Mouse (Mus musculus): Measurements from ENCODE around the gene Hist2h2be. TPM values are rescaled to one million over a fixed set of nuclear protein-coding genes. Genes with fewer than 3 reads are reported as not detected.
A peak's percentile ranks its signal among the peaks of the same experiment; 100 is the strongest.
"Not testable (repeated sequence)": the region's sequence is repeated elsewhere in the genome, so short reads cannot be mapped to it uniquely, and the experiment has no call there.

The Hist2h2be gene
- total and polyA plus RNA-seq, 3 experiments: 2.3 to 3.8 (median 2.9) TPM

DNA sequence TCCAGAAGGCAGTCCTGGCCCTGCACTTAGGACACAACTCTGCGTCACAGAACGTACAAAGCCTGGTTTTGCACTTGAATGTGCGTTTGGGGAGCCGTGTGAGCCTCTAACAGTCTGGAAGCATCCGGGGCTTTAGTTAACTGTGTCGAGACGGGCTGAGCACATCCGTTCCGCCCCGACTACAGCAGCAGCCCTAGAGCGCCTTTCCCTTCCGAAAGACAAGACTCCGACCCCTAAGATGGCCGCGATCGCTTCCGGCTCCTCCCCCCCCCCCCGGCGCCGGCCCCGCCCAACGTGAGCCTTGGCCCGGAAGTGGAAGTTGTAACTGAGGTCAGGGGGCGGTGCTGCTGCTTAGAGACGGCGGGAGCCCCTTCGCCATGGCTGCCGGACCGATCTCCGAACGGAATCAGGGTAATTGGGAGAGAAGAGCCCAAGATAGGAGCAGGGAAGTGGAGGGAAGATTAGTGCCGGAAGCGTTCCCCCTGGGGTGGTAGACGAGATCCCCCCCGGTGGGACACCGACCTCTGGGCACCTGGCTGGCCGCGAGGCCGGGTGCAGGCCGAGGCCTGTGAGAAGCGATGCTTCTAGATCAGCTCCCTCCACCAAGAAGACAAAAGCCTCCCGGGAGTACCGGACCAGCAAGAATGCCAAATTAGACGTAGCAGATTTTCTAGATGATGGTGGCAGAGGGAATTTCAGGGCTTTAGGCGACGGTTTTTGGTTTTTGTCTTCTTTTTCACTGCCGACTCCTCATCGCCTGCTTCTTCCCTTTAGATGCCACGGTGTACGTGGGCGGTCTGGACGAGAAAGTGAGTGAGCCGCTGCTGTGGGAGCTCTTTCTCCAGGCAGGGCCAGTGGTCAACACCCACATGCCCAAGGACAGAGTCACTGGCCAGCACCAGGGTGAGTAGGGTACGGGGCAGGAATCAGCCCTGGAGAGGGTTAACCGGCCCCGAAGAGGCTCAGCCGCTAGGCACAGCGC is 48.4 kb upstream of the Hist2h2be start, which contains the start of gene Sf3b4 (continued):
- TF ChIP-seq JUN (IDR thresholded peaks at IDR 0.05; ENCODE audit: insufficient read depth, low read depth, low read length): no peak
- peak; percentile 60 for TF ChIP-seq TBP (conservative IDR thresholded peaks at IDR 0.05; ENCODE audit: low read depth, low read length)
- no peak for TF ChIP-seq CTCF (conservative IDR thresholded peaks at IDR 0.05 in 1 of 2, IDR thresholded peaks at IDR 0.05 in 1 of 2; ENCODE audit: low read depth in 2 of 2, low read length in 2 of 2)
- TF ChIP-seq ETS1 (conservative IDR thresholded peaks at IDR 0.05; ENCODE audit: low read depth, low read length): no peak
- TF ChIP-seq USF1 (IDR thresholded peaks at IDR 0.05; ENCODE audit: low read depth, low read length): no peak
- TF ChIP-seq MAFK (IDR thresholded peaks at IDR 0.05; ENCODE audit: insufficient replicate concordance, low read length): no peak
- TF ChIP-seq POLR2AphosphoS2 (IDR thresholded peaks at IDR 0.05; ENCODE audit: low read depth, low read length): peak; percentile 91; the same call in 1 of the 2 replicates
- no peak; the same call in 1 of the 2 replicates for TF ChIP-seq GABPA (IDR thresholded peaks at IDR 0.05; ENCODE audit: insufficient replicate concordance, low read depth, low read length)
- no peak for TF ChIP-seq CHD1 (IDR thresholded peaks at IDR 0.05; ENCODE audit: low read depth, low read length)
- TF ChIP-seq EP300 (IDR thresholded peaks at IDR 0.05; ENCODE audit: low read length): no peak
- peak; percentile 91 for TF ChIP-seq HCFC1 (IDR thresholded peaks at IDR 0.05; ENCODE audit: low read depth, low read length)
- TF ChIP-seq ZMIZ1 (IDR thresholded peaks at IDR 0.05; ENCODE audit: low read depth, low read length): peak; percentile 93
- TF ChIP-seq KAT2A (IDR thresholded peaks at IDR 0.05; ENCODE audit: insufficient replicate concordance, low read length): peak; percentile 90
- no peak for TF ChIP-seq SMC3 (IDR thresholded peaks at IDR 0.05; ENCODE audit: low read depth, low read length)

DNA sequence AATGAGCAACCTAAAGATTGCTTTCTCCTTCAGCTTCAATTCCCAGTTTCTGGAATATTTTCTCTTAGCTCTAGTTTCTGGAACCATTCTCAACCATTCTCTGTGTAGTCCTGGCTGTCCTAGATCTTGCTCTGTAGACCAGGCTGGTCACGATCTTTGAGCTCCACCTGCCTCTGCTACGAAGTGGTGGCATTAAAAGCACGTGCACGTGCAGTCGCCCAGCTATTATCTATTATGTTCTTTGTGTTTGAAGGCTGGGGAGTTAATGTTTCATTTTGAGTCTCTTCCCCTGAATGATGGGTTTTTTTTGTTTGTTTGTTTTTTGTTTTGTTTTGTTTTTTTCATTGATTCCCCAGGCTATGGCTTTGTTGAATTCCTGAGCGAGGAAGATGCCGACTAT is 47.7 kb upstream of the Hist2h2be start:
- Histone ChIP-seq H3K9me3 (replicated peaks; ENCODE audit: low read length) (no peaks in the 10 kb centered on the region), H3K27ac (ENCODE audit: insufficient read depth, low read depth) (no peak overlapping the region), H3K36me3 (replicated peaks in 1 of 2; ENCODE audit: control insufficient read depth in 1 of 2, insufficient read depth in 1 of 2, low read length in 1 of 2) (peaks cover 40 to 63% of the 10 kb centered on the region in 2 experiments), H3K27me3 (replicated peaks) (no peaks in the 10 kb centered on the region), H3K4me1 (ENCODE audit: control insufficient read depth in 1 of 2, insufficient read depth in 2 of 2) (peaks cover 8 to 47% of the 10 kb centered on the region in 2 experiments), H3K4me2 (ENCODE audit: insufficient read depth, low read depth, poor library complexity, severe bottlenecking) (peak overlapping the region; percentile 79; the same call in 1 of the 2 replicates), H3K9ac (ENCODE audit: insufficient read depth, low read depth) (peak overlapping the region; percentile 94), H3K79me2 (replicated peaks; ENCODE audit: control insufficient read depth, extremely low read depth, insufficient read depth, poor library complexity, severe bottlenecking) (peaks cover 37% of the 10 kb centered on the region), H3K4me3 (replicated peaks in 1 of 3; ENCODE audit: low read depth in 2 of 3, low read length in 2 of 3, poor library complexity in 1 of 3) (peak overlapping the region; percentile 65 to 99 (median 96))
- dilution Hi-C loops (cut with MboI; ENCODE audit: extremely low pct_ligation_motif_present, extremely low pct_unique_long_range_greater_than_20kb, low sequenced_read_pairs) (no loop called here), in situ Hi-C loops (cut with MboI; ENCODE audit: low pct_ligation_motif_present, low pct_unique_long_range_greater_than_20kb, low sequenced_read_pairs) (no loop called here)
- TF ChIP-seq BHLHE40 (IDR thresholded peaks at IDR 0.05; ENCODE audit: low read depth, low read length) (peak; percentile 75), MAX (IDR thresholded peaks at IDR 0.05; ENCODE audit: low read length) (peak; percentile 69), MXI1 (IDR thresholded peaks at IDR 0.05; ENCODE audit: low read depth, low read length) (peak; percentile 44; the same call in 1 of the 2 replicates), MYC (IDR thresholded peaks at IDR 0.05; ENCODE audit: low read depth, low read length) (peak; percentile 55; the same call in 1 of the 2 replicates), RCOR1 (conservative IDR thresholded peaks at IDR 0.05; ENCODE audit: low read depth, low read length) (no peak), IRF4 (IDR thresholded peaks at IDR 0.05; ENCODE audit: low read depth, low read length) (no peak)
- no peak for DNase-seq (ENCODE audit: extremely low read depth)

- H3K27ac ChIP-seq (ENCODE audit: insufficient read depth, low read depth); in situ Hi-C loops (cut with MboI; ENCODE audit: low pct_ligation_motif_present, low pct_unique_long_range_greater_than_20kb, low sequenced_read_pairs); H3K27me3 ChIP-seq (replicated peaks); H3K9ac ChIP-seq (ENCODE audit: insufficient read depth, low read depth); dilution Hi-C loops (cut with MboI; ENCODE audit: extremely low pct_ligation_motif_present, extremely low pct_unique_long_range_greater_than_20kb, low sequenced_read_pairs); H3K9me3 ChIP-seq (replicated peaks; ENCODE audit: low read length); DNase-seq (ENCODE audit: extremely low read depth): not testable (repeated sequence)
- H3K79me2 ChIP-seq (replicated peaks; ENCODE audit: control insufficient read depth, extremely low read depth, insufficient read depth, poor library complexity, severe bottlenecking): peaks cover 37% of the 10 kb centered on the region
- H3K36me3 ChIP-seq (replicated peaks in 1 of 2; ENCODE audit: control insufficient read depth in 1 of 2, insufficient read depth in 1 of 2, low read length in 1 of 2): peaks cover 43 to 63% of the 10 kb centered on the region in 2 experiments
- H3K4me2 ChIP-seq (ENCODE audit: insufficient read depth, low read depth, poor library complexity, severe bottlenecking): 0 out of 2 replicates have a peak overlapping the region, but pooled peaks have one; percentile 52
- peak overlapping the region in 1 of 3 experiments; percentile 43 for H3K4me3 ChIP-seq (replicated peaks in 1 of 3; ENCODE audit: low read depth in 2 of 3, low read length in 2 of 3, poor library complexity in 1 of 3)
- H3K4me1 ChIP-seq (ENCODE audit: control insufficient read depth in 1 of 2, insufficient read depth in 2 of 2): peaks cover 8 to 43% of the 10 kb centered on the region in 2 experiments
Observed at GRCm38 (mm10) chr3:96174042-96174441, 46.9 kb upstream of the Hist2h2be start.
